Mouse (Mus musculus) urinary bladder, postnatal 0 days (tissue): ENCODE measurements around the gene Rab5if. TPM values are rescaled to one million over a fixed set of nuclear protein-coding genes. Genes with fewer than 3 reads are reported as not detected.

ENCODE experiments used
- polyA plus RNA-seq: library from polyadenylated mRNA; unstranded; fragments of >200 nt; fragmentation: Nextera tagmentation; extraction: Ambion mirVana; gene quantifications from 2 replicates; pipeline ENCODE4 v1.2.1, GENCODE M21; 2015

Rab5if gene
- polyA plus RNA-seq: 202 and 206 TPM in 2 replicates

DNA sequence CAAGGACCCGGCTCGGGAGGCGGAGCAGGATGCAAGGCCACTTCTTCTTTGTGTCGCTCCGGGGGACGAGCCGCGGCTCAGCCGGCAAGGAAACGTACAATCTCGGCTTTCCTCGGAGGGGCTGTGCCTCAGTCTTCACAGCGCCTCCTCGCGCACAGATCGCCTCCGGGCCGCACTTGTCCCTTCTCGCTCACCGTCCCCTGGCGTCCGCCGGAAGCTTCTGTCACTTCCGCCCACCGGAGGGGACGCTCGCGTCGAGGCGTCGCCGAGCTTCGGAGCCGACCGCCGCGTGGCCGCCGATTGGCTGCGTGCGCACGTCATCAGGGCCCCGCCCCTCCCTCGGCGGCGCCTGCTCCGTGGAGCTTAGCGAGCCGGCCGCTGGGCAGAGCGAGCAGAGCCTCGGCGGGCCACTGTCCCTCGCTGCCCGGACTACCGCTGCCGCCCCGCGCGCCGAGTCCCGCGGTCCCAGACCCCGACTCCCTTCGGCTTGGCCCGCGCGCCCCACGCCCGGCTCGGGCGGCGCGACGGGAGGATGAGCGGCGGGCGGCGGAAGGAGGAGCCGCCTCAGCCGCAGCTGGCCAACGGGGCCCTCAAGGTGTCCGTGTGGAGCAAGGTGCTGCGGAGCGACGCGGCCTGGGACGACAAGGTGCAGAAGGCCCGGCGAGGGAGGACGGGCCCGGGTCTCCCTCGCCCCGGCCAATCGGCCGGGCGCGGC lies at the start of gene Rab5if:
Gene Rab5if (plus strand): TSS at position 357 of the 715 bp plus-strand sequence.

DNA sequence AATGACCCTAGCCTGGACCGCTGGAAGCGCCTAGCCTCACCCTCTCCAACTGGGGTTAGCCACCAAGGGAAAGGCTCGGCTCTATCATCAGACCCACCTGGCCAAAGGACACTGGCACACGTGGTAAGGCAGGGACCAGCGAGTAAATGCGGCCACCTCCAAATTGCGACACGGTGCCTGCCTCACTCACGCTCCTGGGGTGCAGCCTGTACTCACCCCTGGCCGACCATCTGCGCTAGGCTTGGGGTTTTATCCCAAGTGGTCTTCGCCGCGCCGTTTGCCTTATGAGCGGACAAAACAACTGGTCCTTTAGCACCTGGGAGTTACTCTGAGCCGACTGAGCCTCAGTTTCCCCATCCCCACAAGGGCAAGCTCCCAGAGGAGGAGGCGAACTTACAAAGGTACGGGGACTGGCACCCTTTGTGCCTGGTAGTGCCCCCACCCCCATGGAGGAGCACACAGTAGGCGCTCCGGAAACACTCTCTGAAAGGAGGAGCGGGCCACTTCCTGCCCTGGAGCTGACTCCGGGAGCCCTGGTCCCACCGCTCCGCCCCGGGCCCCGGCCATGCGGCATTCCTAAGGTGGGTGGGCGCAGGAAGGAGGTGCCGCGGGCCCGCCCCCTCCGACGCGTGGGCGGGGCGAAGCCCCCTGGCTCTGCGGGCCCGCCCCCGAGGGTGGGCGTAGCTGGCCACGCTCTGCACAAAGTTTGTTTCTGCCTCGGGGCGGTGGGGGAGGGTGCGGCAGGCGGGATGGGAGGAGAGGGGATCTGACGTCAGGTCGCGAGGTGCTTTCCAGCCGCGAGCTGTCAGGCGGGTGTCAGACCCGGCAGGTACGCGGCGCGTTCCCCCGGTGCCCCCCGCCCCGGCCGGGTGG lies 23.4 kb upstream of the Rab5if start, which contains the start of gene Tgif2:
Gene Tgif2 (plus strand): TSS at position 689 of the 873 bp plus-strand sequence.

DNA sequence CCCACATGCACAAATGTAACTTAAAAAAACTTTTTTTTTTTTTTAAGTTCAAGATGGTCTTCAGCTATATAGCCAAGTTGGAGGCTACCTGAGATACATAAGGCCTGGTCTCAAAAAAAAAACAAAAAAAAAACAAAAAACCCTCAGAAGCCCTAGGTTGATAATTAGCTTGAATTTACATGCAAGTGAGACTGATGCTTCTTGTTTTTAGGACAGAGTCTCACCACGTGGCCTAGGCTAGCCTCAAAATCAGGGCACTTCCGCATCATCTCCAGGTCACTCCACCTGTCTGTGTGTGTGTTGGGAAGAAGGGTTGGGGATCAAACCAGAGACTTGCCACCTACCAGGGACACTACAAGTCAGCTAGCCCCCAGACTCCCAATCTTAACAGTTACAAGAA lies 5.1 kb upstream of the Rab5if start, which contains the start of gene 4930518I15Rik:
Gene 4930518I15Rik (minus strand): TSS at position 112 of the 400 bp plus-strand sequence.

DNA sequence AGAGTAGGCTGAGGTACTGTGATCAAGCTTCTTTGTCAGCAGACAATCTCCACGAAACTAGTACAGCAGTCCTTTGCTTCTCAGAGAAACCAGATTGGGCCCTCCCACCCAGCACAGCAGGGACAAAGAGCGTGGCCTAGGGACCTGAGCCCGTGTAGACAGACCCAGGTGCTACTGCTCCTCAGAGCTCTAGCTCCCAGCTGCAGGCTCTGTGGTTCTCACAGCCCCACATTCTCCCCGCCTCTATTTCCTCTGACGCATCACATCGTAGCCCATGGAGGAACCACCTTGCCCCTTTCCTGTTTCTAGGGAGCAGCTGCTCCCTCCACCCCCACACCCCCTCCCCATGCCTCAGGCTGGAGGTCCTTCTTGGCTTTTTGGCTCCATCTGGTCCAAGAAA lies 24.1 kb downstream of the Rab5if start, which contains the start of gene Sla2:
Gene Sla2 (minus strand): TSS at position 176 of the 400 bp plus-strand sequence.

Other genes with a start within 250 kb of the Rab5if start
- gene Dlgap4, start 249.4 kb upstream of the Rab5if start, polyA plus RNA-seq: 68.8 and 84.3 TPM in 2 replicates
- gene Myl9, start 87.7 kb upstream of the Rab5if start, polyA plus RNA-seq: 8,101 and 8,339 TPM in 2 replicates
- 9.8 and 10.8 TPM in 2 replicates for gene Tgif2, start 23.1 kb upstream of the Rab5if start, polyA plus RNA-seq
- 3.1 and 3.8 TPM in 2 replicates for gene 4930518I15Rik, start 5.2 kb upstream of the Rab5if start, polyA plus RNA-seq
- gene Sla2, start 24.1 kb downstream of the Rab5if start, polyA plus RNA-seq: 0.08 and 0.22 TPM in 2 replicates
- 20.1 and 20.9 TPM in 2 replicates for gene Ndrg3, start 128.9 kb downstream of the Rab5if start, polyA plus RNA-seq
- 11.0 and 13.2 TPM in 2 replicates for gene Dsn1, start 144.0 kb downstream of the Rab5if start, polyA plus RNA-seq
- 2.3 and 2.4 TPM in 2 replicates for gene Soga1, start 216.1 kb downstream of the Rab5if start, polyA plus RNA-seq
- gene Tldc2, start 223.9 kb downstream of the Rab5if start, polyA plus RNA-seq: not detected in 2 replicates